Mouse (Mus musculus): ENCODE measurements at regions not wholly inside any gene's neighbourhood (a gene's known extent, or its start where the extent isn't known, plus 50 kb on each side); places are given as distances from the start of the nearest gene placed in this dataset.

DNA sequence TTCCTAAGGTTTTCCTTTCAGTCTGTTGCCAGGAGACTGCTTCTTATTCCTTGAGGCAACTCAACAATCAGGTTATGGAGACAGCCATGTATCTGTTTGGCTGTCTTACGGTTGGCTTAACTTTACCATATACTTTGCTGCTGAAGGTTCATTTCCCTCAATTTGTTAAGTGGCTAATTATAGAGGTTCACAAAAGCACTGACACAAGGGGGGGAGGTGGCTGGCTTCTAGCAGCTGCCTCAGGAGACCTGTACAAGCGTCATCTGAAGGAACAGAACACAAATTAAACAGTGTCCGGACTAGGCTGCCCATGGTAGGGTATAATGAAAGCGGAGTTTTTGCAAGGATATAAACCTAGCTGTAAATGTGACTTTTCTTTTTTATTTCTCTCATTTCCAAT, 305.0 kb upstream of the Rnf219 start:
- no peak for DNase-seq (ENCODE audit: low spot score)

- no peak for DNase-seq (ENCODE audit: low spot score)
These were observed 302.5 kb upstream of the Rnf219 start for GRCm38 (mm10) chr14:104824926-104825325.

DNA sequence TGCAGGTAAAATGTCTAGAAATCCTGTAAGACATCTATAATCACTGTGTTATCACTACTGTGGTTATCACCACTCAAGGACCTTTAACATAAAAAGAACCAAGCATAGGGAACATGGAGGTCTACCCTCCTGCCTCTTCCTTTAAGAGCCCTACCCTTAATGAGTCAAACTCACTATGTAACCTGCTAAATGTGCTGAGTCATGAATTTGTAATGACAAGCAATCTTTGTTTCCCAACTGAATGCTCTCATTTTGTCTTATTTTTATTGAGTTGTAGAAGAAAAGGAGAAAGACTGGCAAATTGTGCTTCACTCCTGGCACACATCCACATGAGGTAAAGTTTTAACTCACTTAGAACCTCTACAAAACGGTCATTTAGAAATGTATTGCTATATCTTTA, 301.8 kb upstream of the Rnf219 start:
- DNase-seq (ENCODE audit: low spot score): no peak

GRCm38 (mm10) chr14:104821903-104822573, 299.6 kb upstream of the Rnf219 start:
- no peak for DNase-seq (ENCODE audit: low spot score)

GRCm38 (mm10) chr14:104819106-104819505, 296.7 kb upstream of the Rnf219 start:
- DNase-seq (ENCODE audit: low spot score): no peak

- peak; percentile 29 for DNase-seq (ENCODE audit: low spot score)
These were observed 291.6 kb upstream of the Rnf219 start for GRCm38 (mm10) chr14:104813977-104814584.

GRCm38 (mm10) chr14:104812006-104812405, 289.6 kb upstream of the Rnf219 start:
- no peak for DNase-seq (ENCODE audit: low spot score)

GRCm38 (mm10) chr14:104805332-104805731, 282.9 kb upstream of the Rnf219 start:
- DNase-seq (ENCODE audit: low spot score): no peak

GRCm38 (mm10) chr14:104796348-104796965, 274.0 kb upstream of the Rnf219 start:
- no peak for DNase-seq (ENCODE audit: low spot score)

DNA sequence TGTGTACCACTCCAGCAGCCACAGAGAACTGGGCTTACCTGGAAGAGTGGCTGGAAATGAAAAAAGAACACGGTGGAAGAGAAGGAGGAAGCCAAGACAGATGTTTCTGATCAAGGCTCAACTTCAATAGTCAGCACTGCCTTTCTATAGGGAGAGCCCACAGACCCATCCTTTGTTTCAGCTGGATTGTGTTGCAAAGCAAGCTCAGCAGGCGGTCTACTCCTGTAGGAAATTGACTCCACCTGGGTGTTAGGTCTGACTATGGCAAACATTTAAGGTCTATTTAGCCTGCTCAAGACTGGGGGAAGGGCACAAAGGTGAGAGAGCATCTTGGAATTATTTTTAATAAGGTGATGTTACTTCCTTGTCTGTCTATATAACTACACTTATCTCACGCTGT, 266.9 kb upstream of the Rnf219 start:
- DNase-seq (ENCODE audit: low spot score): no peak

GRCm38 (mm10) chr14:104785066-104785465, 262.6 kb upstream of the Rnf219 start:
- DNase-seq (ENCODE audit: low spot score): no peak

DNA sequence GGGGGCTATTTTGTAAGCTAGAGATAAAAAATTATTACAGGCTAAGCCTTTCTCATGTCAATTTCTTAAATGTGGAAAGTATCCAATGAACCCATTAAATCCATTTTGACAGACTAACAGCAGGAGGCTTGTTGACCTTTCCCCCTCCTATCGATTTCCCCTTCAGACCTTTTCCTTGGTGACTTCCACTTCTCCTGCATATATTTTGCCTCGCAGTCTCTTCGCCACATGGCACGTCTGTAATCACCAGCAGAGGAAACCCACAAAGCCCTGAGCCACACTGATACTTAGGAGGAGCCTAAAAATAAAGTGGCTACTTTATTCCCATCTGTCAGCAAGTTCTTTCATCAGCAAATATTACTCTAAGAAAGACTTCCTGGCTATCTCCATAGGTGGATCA, 247.5 kb upstream of the Rnf219 start:
- DNase-seq (ENCODE audit: low spot score): no peak

- peak; percentile 35 for DNase-seq (ENCODE audit: low spot score)
These were observed 211.8 kb upstream of the Rnf219 start for GRCm38 (mm10) chr14:104734213-104734612.

DNA sequence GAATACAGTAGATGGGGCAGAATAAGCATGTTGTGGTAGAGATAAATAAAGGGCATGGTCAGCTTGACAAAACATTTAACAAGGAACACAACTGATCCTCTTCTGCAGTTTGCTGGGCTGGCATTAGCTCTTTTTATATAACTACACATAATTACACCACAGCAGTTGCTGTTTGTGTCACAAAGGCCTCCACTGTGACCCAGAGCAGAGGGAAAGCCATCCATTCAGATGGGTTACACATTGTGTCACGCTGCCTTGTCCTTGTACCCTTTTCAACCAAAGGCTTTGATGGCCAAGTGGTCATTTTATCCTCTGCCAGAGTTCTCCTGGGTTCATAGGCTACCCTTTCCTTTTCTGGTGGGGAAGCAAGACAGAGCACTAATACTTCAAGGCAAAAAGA, 209.6 kb upstream of the Rnf219 start:
- no peak for DNase-seq (ENCODE audit: low spot score)

- DNase-seq (ENCODE audit: low spot score): no peak
These were observed 209.0 kb upstream of the Rnf219 start for GRCm38 (mm10) chr14:104731319-104731995.

DNA sequence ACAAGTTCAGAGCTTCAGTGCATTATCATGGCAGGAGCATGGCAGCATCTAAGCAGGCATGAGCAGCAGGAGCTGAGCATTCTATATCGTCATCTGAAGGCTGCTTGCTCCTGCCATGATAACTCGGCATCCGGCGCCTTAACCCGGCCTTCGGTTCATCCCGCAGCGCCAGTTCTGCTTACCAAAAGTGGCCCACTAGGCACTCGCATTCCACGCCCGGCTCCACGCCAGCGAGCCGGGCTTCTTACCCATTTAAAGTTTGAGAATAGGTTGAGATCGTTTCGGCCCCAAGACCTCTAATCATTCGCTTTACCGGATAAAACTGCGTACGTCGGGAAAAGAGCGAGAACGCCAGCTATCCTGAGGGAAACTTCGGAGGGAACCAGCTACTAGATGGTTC, 193.2 kb upstream of the Rnf219 start:
- DNase-seq (ENCODE audit: low spot score): peak; percentile 84

- no peak for DNase-seq (ENCODE audit: low spot score)
These were observed 179.9 kb upstream of the Rnf219 start for GRCm38 (mm10) chr14:104702283-104702893.

- DNase-seq (ENCODE audit: low spot score): no peak
These were observed 176.5 kb upstream of the Rnf219 start for GRCm38 (mm10) chr14:104698962-104699361.

GRCm38 (mm10) chr14:104695101-104695500, 172.7 kb upstream of the Rnf219 start:
- DNase-seq (ENCODE audit: low spot score): no peak

- no peak for DNase-seq (ENCODE audit: low spot score)
These were observed 171.8 kb upstream of the Rnf219 start for GRCm38 (mm10) chr14:104694174-104694803.

GRCm38 (mm10) chr14:104692616-104693015, 170.2 kb upstream of the Rnf219 start:
- DNase-seq (ENCODE audit: low spot score): no peak

DNA sequence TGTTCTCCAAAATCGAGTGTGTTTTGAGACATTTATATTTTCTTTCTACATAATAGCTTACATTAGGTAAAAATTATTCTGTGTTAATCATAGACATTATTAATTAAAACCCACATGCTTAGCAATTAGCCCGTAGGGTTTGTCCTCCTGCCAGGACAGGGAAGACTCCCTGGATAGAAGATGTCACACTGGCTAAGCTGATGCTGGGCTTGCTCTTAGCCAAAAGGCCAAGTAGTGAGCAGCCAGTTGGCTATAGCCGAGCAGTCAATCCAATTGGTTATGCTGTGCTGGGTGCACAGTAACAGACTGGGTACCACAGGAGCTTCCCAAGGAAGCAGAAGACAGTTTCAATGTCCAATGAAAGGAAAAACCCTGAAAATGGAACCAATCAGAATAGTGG, 166.0 kb upstream of the Rnf219 start:
- no peak for DNase-seq (ENCODE audit: low spot score)
